Mouse (Mus musculus): ENCODE data around the gene Slc8a2. TPM values are rescaled to one million over a fixed set of nuclear protein-coding genes. Genes with fewer than 3 reads are reported as not detected.

The Slc8a2 gene
- polyA plus RNA-seq (2012; ENCODE audit: insufficient read depth, insufficient read length, missing spikeins) = not detected in 2 replicates

DNA sequence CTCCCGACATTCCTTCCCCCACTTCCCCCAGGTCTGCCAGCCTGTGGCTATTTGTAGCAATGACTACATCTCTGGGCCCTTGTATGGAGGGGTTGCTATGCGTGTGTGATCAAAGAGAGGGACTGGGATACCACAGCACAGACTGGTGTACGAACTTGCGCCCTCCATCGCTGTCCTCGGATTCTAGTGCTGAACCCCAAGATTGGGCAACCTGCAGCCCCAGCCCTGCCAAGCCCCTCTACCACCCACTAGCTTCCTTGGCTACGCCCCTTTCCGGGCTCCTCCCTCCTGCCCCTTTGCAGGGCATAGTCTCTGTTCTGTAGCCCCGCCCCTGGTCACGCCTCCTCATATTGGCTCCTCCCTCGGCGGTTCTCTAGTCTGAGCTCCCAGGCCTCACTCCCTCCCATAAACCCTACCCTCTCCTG, at the start of gene Slc8a2:
Slc8a2 (plus strand) TSS at position 406 of the 425 bp plus-strand sequence.
- H3K4me1 ChIP-seq (ENCODE audit: control insufficient read depth, insufficient read depth, low read length) = peaks cover 4% of the 10 kb centered on the region; the same call in 1 of the 2 replicates
- TF ChIP-seq CTCF (IDR thresholded peaks at IDR 0.05; ENCODE audit: low read depth, low read length) (no peak), POLR2A (IDR thresholded peaks at IDR 0.05; ENCODE audit: borderline replicate concordance, low read depth, low read length) (no peak)
- no peak within 1 kb of the TSS for H3K27ac ChIP-seq (ENCODE audit: insufficient read depth, low read depth, low read length)
- no peak within 1 kb of the TSS for H3K4me3 ChIP-seq (ENCODE audit: insufficient read depth, low read length)

DNA sequence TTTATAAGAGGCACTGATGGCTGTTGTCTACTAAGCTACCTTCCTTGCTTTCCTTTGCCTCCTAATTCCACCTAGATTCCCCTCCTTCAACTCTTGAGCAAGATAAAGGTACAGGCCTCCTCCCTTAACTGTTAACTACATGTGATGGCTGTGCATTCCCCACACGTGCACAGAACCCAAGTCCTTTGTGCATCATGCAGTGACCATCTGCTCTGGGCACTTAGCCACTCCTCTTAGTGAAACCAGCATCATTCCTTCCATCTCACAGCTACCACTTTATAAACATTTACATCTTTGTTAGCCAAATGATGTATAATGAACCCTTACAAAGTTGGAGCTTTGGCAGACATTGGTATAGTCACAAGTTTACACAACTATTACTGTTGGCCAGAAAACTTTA, 49.7 kb upstream of the Slc8a2 start:
- Histone ChIP-seq H3K27ac (ENCODE audit: insufficient read depth, low read depth, low read length) (no peak overlapping the region), H3K4me1 (ENCODE audit: control insufficient read depth, insufficient read depth, low read length) (peaks cover 8% of the 10 kb centered on the region), H3K4me3 (ENCODE audit: insufficient read depth, low read length) (no peak overlapping the region)
- TF ChIP-seq POLR2A (IDR thresholded peaks at IDR 0.05; ENCODE audit: borderline replicate concordance, low read depth, low read length) (no peak), CTCF (IDR thresholded peaks at IDR 0.05; ENCODE audit: low read depth, low read length) (no peak)

DNA sequence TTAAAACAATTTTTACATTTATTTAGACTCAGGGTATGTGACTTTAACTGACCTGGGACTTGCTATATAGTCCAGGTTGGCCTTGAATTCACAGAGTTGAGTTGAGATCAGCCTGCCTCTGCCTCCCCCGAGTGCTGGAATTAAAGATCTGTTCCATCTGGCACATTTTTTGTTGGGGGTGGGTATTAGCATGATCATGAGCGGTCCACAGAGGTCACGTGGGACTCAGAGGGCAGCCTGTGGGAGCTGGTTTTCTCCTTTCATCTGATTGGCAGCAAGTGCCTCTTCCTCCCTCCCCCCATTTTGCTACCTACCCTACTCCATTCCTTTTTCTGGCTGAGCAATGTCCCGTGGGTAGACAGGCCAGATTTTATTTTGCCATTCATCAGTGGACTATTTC, 49.0 kb upstream of the Slc8a2 start:
- H3K4me3 ChIP-seq (ENCODE audit: insufficient read depth, low read length) = no peak overlapping the region
- no peak overlapping the region for H3K27ac ChIP-seq (ENCODE audit: insufficient read depth, low read depth, low read length)
- TF ChIP-seq CTCF (IDR thresholded peaks at IDR 0.05; ENCODE audit: low read depth, low read length) = no peak
- no peak for TF ChIP-seq POLR2A (IDR thresholded peaks at IDR 0.05; ENCODE audit: borderline replicate concordance, low read depth, low read length)
- peaks cover 8% of the 10 kb centered on the region for H3K4me1 ChIP-seq (ENCODE audit: control insufficient read depth, insufficient read depth, low read length)

DNA sequence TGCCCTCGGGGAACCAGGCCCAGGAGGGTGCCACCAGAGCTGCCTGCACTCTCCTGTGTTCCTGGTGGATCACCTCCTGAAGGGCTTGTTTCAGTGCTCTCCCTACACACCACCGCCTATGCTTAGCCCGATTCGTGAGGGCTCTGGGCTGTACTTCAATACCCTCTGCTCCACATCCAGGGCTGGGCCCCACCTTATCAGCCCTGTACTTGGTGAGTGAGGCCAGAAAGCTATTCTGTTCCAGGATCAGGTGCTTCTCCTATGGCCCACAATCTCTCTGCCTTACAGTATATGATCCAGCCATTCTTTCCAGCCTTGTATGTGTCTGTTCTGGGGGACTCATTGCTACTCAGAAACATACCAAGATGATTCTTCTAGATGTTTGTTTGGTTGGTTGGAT, 46.3 kb upstream of the Slc8a2 start:
- Histone ChIP-seq H3K27ac (ENCODE audit: insufficient read depth, low read depth, low read length) (no peak overlapping the region), H3K4me1 (ENCODE audit: control insufficient read depth, insufficient read depth, low read length) (peaks cover 8% of the 10 kb centered on the region), H3K4me3 (ENCODE audit: insufficient read depth, low read length) (no peak overlapping the region)
- TF ChIP-seq POLR2A (IDR thresholded peaks at IDR 0.05; ENCODE audit: borderline replicate concordance, low read depth, low read length) = no peak
- no peak for TF ChIP-seq CTCF (IDR thresholded peaks at IDR 0.05; ENCODE audit: low read depth, low read length)

DNA sequence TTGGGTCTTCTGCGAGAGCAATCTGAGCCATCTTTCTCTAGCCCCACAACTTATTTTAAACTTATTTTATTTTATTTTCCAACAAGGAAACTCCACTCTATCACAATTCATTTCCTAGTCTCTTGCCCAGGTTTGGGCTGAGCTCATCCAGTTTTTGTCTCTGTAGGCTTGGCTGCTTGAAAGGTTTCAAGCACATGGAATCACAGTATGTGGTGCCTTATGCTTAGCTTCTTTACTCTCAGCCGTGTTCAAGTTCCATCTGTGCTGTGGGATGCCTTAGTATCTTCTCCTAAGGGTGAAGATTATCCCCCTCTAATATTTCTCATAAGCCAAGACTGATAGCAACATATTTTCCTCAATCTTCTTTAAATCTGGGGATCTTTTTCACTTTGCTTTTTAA, 42.0 kb upstream of the Slc8a2 start:
- peaks cover 6% of the 10 kb centered on the region for H3K4me1 ChIP-seq (ENCODE audit: control insufficient read depth, insufficient read depth, low read length)
- no peak overlapping the region for H3K27ac ChIP-seq (ENCODE audit: insufficient read depth, low read depth, low read length)
- no peak overlapping the region for H3K4me3 ChIP-seq (ENCODE audit: insufficient read depth, low read length)
- TF ChIP-seq CTCF (IDR thresholded peaks at IDR 0.05; ENCODE audit: low read depth, low read length) (no peak), POLR2A (IDR thresholded peaks at IDR 0.05; ENCODE audit: borderline replicate concordance, low read depth, low read length) (no peak)

DNA sequence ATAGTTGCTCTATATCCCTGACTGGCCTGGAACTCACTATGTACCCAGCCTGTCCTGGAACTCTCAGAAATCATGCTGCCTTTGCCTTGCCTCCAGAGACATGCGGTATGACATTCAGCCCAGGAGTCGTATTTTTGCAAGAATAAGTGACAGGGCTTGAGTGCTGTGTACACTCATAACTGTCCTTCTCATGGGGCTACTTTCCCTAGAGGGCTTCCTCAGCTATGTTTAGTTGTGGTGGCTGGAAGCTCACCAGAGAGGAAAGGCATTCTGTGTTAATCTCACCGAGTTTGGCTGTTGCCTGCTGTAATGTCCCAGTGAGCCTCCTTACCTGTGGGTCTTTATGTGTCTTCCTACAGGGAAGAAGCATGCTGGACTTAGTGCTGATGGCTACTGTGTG, 35.0 kb upstream of the Slc8a2 start:
- H3K4me1 ChIP-seq (ENCODE audit: control insufficient read depth, insufficient read depth, low read length) = peaks cover 11% of the 10 kb centered on the region
- H3K4me3 ChIP-seq (ENCODE audit: insufficient read depth, low read length) = no peak overlapping the region
- no peak overlapping the region for H3K27ac ChIP-seq (ENCODE audit: insufficient read depth, low read depth, low read length)
- TF ChIP-seq POLR2A (IDR thresholded peaks at IDR 0.05; ENCODE audit: borderline replicate concordance, low read depth, low read length) (no peak), CTCF (IDR thresholded peaks at IDR 0.05; ENCODE audit: low read depth, low read length) (no peak)

DNA sequence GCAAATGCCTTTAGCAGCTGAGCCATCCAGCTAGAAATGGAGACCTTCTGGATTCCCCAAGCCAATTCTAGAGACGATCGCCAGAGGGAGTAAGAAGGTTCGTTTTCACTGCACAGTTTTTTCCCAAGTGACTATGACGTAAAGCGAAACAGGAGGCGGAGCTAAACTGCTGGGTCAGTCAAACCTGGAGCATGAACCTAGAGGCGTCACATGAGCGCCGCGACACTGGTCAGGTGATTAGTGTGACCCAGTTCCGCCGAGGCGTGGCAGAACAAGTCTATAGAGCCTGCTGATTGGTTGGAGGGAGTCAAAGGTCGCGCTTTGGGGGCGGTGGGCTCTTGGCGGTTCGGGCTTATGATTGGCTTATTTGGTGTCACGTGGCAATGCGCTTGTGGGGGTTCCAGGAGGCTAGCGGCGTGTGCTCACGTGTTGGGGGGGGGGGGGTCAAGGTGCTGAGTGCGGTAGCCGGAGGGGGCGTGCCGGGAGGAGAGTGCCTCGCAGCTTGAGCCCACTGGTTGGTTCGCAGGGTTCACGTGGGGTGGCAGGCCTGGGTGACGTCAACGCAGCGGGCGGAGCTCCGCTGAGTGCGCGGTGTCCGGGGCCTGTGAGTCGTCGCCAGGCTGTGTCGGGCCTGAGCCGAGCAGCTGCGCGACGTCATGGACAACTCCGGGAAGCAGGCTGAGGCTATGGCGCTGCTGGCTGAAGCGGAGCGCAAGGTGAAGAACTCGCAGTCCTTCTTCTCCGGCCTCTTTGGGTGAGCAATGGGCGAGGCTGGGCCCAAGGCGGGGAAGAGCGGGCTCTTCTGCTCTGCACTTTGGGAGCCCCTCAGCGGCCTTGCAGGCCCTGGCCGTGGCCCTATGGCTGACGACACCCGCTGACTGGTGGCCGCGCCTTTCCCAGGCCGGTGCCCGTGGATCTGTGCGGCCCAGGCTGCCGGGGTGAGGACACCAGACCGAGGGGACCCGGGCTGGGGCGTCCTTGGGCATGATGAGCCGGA, 31.3 kb upstream of the Slc8a2 start, which contains the start of gene Napa:
Napa (plus strand) TSS at position 438 of the 997 bp plus-strand sequence.
- peaks cover 36% of the 10 kb centered on the region for H3K4me1 ChIP-seq (ENCODE audit: control insufficient read depth, insufficient read depth, low read length)
- peak within 1 kb of the TSS; percentile 93 for H3K27ac ChIP-seq (ENCODE audit: insufficient read depth, low read depth, low read length)
- H3K4me3 ChIP-seq (ENCODE audit: insufficient read depth, low read length) = peak within 1 kb of the TSS; percentile 90
- TF ChIP-seq POLR2A (IDR thresholded peaks at IDR 0.05; ENCODE audit: borderline replicate concordance, low read depth, low read length) (peak; percentile 91), CTCF (IDR thresholded peaks at IDR 0.05; ENCODE audit: low read depth, low read length) (no peak)

DNA sequence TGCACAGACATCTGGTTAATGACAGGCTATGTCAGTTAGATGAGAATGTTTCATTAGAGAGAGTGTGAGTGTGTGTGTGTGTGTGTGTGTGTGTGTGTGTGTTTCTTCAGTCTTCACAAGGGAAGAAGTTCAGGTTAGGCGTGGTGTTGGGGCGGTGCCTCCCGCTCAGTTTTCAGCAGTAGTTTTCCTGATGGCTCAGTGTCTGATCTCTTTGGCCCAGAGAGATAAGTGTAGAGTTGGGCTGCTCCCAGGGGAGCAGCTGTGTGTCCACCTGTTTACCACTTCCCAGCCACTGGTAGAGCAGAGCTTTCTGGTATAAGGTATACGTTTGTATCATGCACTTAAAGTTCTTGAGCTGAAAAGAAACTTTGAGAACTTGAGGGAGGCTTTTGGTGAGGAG, 29.7 kb upstream of the Slc8a2 start:
- peak overlapping the region; percentile 90 for H3K4me3 ChIP-seq (ENCODE audit: insufficient read depth, low read length)
- no peak for TF ChIP-seq POLR2A (IDR thresholded peaks at IDR 0.05; ENCODE audit: borderline replicate concordance, low read depth, low read length)
- no peak for TF ChIP-seq CTCF (IDR thresholded peaks at IDR 0.05; ENCODE audit: low read depth, low read length)
- H3K27ac ChIP-seq (ENCODE audit: insufficient read depth, low read depth, low read length) = no peak overlapping the region
- peaks cover 52% of the 10 kb centered on the region for H3K4me1 ChIP-seq (ENCODE audit: control insufficient read depth, insufficient read depth, low read length)

DNA sequence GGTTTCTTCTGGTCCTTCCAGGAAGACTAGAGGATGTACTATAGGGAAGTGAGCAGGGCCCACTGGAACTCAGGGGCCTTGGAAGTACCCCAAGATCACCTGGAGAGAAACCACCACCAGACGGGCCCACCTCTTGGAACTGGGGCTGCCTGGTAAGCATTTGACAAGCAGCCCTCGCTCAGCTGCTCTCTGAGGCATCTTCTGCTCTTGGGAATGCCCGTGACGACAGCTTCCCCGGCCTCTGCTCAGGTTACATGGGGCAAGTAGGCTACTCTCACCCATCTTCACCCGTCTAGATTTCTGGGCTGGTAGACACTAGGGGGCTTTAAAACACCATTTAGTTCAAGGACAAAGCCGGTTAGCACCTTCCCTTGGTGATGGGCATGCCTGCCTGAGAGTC, 28.5 kb upstream of the Slc8a2 start:
- H3K27ac ChIP-seq (ENCODE audit: insufficient read depth, low read depth, low read length) = no peak overlapping the region
- H3K4me1 ChIP-seq (ENCODE audit: control insufficient read depth, insufficient read depth, low read length) = peaks cover 52% of the 10 kb centered on the region
- no peak overlapping the region for H3K4me3 ChIP-seq (ENCODE audit: insufficient read depth, low read length)
- TF ChIP-seq CTCF (IDR thresholded peaks at IDR 0.05; ENCODE audit: low read depth, low read length) (no peak), POLR2A (IDR thresholded peaks at IDR 0.05; ENCODE audit: borderline replicate concordance, low read depth, low read length) (no peak)
